Mouse (Mus musculus) thymus, adult 2 months (tissue): ENCODE data around the gene Fundc2.

ENCODE experiments used
- CTCF ChIP-seq: fragments of 200-500 bp; IDR thresholded peaks from 2 replicates; pipeline ENCODE4 v1.5.1; 2012; ENCODE audit warnings: mild to moderate bottlenecking, control low read depth, low read length, moderate library complexity, borderline replicate concordance; ENCODE audit not compliant: control insufficient read depth, poor library complexity, insufficient read depth; ENCODE audit errors: extremely low read depth
- POLR2A ChIP-seq: fragments of 200-500 bp; IDR thresholded peaks from 2 replicates; pipeline ENCODE4 v1.6.1; 2012; ENCODE audit warnings: mild to moderate bottlenecking, low read length, control low read depth, moderate library complexity; ENCODE audit not compliant: control insufficient read depth, poor library complexity, insufficient read depth; ENCODE audit errors: extremely low read depth

DNA sequence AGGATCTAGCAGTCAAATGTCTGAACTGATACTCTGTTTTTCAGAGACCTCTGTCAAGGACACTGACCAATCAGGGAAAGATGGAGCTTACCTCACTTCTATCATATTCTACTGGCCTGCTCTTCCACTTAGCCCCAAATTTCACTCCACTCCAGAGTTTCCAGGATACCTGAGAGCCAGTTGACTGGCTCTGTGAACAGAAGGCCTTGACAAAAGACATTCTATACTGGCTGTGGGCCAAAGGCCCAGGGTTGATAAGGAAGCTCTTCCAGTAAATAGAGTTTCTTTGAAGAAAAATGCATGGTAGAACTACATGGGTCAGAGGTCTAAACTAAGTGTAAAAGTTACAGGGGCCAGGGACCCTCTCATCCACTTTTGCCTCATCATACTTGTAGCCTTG, 12.0 kb upstream of the Fundc2 start:
- TF ChIP-seq CTCF = no peak
- no peak for TF ChIP-seq POLR2A
